Mouse (Mus musculus): ENCODE measurements around the gene Fabp2. TPM values are rescaled to one million over a fixed set of nuclear protein-coding genes. Genes with fewer than 3 reads are reported as not detected.

Fabp2 gene
- 8.3 and 16.5 TPM in 2 replicates for polyA plus RNA-seq (2015; fragmentation: Nextera tagmentation; extraction: Ambion mirVana)

DNA sequence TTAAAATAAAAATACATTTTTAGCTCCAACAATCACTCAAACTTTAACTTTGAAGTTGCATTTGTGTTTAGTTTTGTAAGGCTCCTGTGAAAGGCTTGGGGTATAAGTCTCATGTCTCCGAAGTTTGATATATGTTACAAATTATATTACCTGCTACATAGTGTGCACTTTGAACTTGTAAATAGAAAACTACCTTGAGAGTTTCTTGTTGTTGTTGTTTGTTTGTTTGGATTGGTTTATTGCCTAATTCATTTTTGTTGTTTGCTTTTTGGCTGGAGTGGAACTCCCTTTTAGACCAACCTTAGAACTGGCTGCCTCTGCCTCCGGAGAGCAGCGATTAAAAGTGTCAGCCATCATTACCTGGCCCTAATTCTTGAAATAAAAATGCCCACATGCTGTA, at the start of gene Fabp2:
Gene Fabp2, plus strand, starts transcription at position 301 of the 400 bp plus-strand sequence.
- H3K36me3 ChIP-seq (ENCODE audit: control insufficient read depth, insufficient read depth), result no peaks in the 10 kb centered on the region
- no peak within 1 kb of the TSS for H3K27ac ChIP-seq (ENCODE audit: low read length)
- H3K4me2 ChIP-seq (ENCODE audit: low read depth, low read length), result no peak within 1 kb of the TSS
- H3K4me1 ChIP-seq (ENCODE audit: control insufficient read depth, low read depth, low read length), result no peaks in the 10 kb centered on the region
- 73% methylated on average over 3 of the region's 3 CpGs for WGBS (ENCODE audit: insufficient replicate concordance)
- no peak within 1 kb of the TSS for H3K4me3 ChIP-seq (ENCODE audit: low read depth, low read length)
- H3K9ac ChIP-seq (ENCODE audit: low read depth, low read length), result no peak within 1 kb of the TSS
- ATAC-seq (ENCODE audit: low read depth), result no peak
- no peaks in the 10 kb centered on the region for H3K9me3 ChIP-seq (replicated peaks; ENCODE audit: control insufficient read depth, low read length)
- H3K27me3 ChIP-seq (ENCODE audit: control insufficient read depth, insufficient read depth, low read depth, low read length), result no peaks in the 10 kb centered on the region

DNA sequence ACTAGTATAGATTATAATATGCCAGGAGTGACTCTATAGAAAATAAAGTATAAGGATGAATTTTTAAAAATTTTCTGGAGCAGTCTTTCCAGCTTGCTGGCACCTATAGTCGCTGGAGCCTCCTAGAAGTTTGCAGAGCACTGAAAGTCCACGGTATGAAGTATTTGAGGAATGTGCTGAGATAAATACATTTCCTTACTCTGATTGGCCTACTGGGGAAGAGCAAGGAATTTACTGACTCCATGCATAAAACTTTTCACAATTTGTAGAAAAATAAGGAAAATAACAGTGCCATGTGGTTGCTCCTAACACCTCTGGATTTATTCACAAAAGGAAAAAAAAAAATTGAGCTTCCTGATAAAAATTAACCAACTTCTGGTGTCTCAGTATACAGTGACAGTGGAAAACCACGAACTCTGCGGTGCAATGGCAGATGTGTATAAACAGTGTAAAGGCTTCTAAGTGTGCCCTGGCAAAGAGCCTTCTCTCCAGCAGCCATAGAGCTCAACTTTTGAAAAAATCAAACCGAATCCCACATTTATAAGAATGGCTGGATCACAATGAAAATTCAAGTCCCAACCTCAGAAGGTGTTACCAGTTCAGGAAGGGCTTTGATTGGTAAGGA, 46.4 kb upstream of the Fabp2 start:
- Histone ChIP-seq H3K4me1 (ENCODE audit: control insufficient read depth, low read depth, low read length) (no peaks in the 10 kb centered on the region), H3K4me2 (ENCODE audit: low read depth, low read length) (no peak overlapping the region), H3K9ac (ENCODE audit: low read depth, low read length) (no peak overlapping the region), H3K36me3 (ENCODE audit: control insufficient read depth, insufficient read depth) (no peaks in the 10 kb centered on the region), H3K9me3 (replicated peaks; ENCODE audit: control insufficient read depth, low read length) (no peaks in the 10 kb centered on the region), H3K4me3 (ENCODE audit: low read depth, low read length) (no peak overlapping the region), H3K27me3 (ENCODE audit: control insufficient read depth, insufficient read depth, low read depth, low read length) (no peaks in the 10 kb centered on the region), H3K27ac (ENCODE audit: low read length) (no peak overlapping the region)
- 43% methylated on average over 5 of the region's 5 CpGs for WGBS (ENCODE audit: insufficient replicate concordance)
- ATAC-seq (ENCODE audit: low read depth), result no peak

DNA sequence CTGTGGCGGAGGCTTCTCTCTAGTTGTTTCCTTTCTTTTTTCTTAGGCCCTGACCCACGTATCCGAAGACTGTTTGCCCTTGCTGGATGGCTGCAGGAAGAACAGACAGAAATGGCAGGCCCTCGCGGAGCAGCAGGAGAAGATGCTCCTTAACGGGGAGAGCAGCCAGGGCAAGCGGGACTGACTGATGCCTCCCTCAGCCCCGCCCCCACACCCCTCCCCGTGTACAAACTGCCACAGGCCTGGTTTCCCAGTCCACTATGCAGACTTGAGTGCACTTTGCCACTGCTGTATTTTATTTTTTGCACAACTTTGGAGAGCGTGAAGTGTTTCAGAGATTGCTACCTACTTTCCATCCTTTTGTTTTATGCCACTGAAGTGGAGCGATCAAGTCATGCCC, 39.7 kb upstream of the Fabp2 start:
- WGBS (ENCODE audit: insufficient replicate concordance), result 62% methylated on average over 11 of the region's 11 CpGs
- H3K9ac ChIP-seq (ENCODE audit: low read depth, low read length), result no peak overlapping the region
- H3K27me3 ChIP-seq (ENCODE audit: control insufficient read depth, insufficient read depth, low read depth, low read length), result no peaks in the 10 kb centered on the region
- no peak for ATAC-seq (ENCODE audit: low read depth)
- H3K36me3 ChIP-seq (ENCODE audit: control insufficient read depth, insufficient read depth), result no peaks in the 10 kb centered on the region
- H3K4me3 ChIP-seq (ENCODE audit: low read depth, low read length), result no peak overlapping the region
- H3K4me2 ChIP-seq (ENCODE audit: low read depth, low read length), result no peak overlapping the region
- H3K9me3 ChIP-seq (replicated peaks; ENCODE audit: control insufficient read depth, low read length), result no peaks in the 10 kb centered on the region
- H3K4me1 ChIP-seq (ENCODE audit: control insufficient read depth, low read depth, low read length), result no peaks in the 10 kb centered on the region
- H3K27ac ChIP-seq (ENCODE audit: low read length), result no peak overlapping the region

DNA sequence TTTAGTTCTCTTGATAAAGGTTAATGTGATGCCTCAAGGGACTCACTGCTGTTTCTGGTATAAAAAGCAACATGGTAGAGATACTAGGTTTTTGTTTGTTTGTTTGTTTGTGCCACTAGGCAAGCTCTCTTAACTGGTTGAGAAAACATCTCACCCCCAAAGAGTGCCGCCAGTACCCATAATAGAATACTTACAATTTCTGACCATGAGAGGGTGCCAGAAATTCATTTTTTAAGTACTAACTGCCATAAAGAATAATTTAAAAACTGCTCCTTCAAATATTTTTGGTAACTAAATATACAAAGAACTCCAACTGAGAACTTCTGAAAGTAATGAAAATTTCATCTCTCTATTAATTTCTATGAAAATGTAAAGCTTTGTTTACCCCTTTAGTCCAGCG, 35.0 kb upstream of the Fabp2 start:
- WGBS (ENCODE audit: insufficient replicate concordance), result 57% methylated on average over 2 of the region's 2 CpGs
- no peak for ATAC-seq (ENCODE audit: low read depth)
- Histone ChIP-seq H3K9ac (ENCODE audit: low read depth, low read length) (no peak overlapping the region), H3K9me3 (replicated peaks; ENCODE audit: control insufficient read depth, low read length) (no peaks in the 10 kb centered on the region), H3K4me3 (ENCODE audit: low read depth, low read length) (no peak overlapping the region), H3K4me2 (ENCODE audit: low read depth, low read length) (no peak overlapping the region), H3K27ac (ENCODE audit: low read length) (no peak overlapping the region), H3K4me1 (ENCODE audit: control insufficient read depth, low read depth, low read length) (no peaks in the 10 kb centered on the region), H3K27me3 (ENCODE audit: control insufficient read depth, insufficient read depth, low read depth, low read length) (no peaks in the 10 kb centered on the region), H3K36me3 (ENCODE audit: control insufficient read depth, insufficient read depth) (no peaks in the 10 kb centered on the region)

GRCm38 (mm10) chr3:122860573-122861498, 34.0 kb upstream of the Fabp2 start:
- H3K9ac ChIP-seq (ENCODE audit: low read depth, low read length), result no peak overlapping the region
- ATAC-seq (ENCODE audit: low read depth), result no peak
- 61% methylated on average over 12 of the region's 12 CpGs for WGBS (ENCODE audit: insufficient replicate concordance)
- no peaks in the 10 kb centered on the region for H3K4me1 ChIP-seq (ENCODE audit: control insufficient read depth, low read depth, low read length)
- H3K4me2 ChIP-seq (ENCODE audit: low read depth, low read length), result no peak overlapping the region
- no peaks in the 10 kb centered on the region for H3K36me3 ChIP-seq (ENCODE audit: control insufficient read depth, insufficient read depth)
- no peak overlapping the region for H3K27ac ChIP-seq (ENCODE audit: low read length)
- no peak overlapping the region for H3K4me3 ChIP-seq (ENCODE audit: low read depth, low read length)
- no peaks in the 10 kb centered on the region for H3K27me3 ChIP-seq (ENCODE audit: control insufficient read depth, insufficient read depth, low read depth, low read length)
- H3K9me3 ChIP-seq (replicated peaks; ENCODE audit: control insufficient read depth, low read length), result no peaks in the 10 kb centered on the region

DNA sequence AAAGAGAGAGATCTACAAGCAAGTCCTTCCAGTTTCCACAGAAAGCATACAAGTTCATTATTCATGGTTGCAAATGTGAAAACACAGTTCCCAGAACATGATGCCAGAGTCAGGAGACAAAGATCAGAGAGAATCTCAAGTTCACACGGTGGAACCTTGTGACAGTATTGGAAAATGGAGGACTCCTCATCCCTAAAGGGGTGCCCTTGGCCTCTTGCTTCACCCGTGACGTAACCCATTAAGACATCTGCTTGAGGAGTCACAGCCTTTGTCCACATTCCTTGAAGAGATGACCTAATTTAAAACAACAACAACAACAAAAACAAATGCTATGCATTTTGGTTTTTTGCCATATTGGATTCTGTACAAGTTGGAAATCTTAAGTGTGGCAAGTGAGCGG, 29.8 kb upstream of the Fabp2 start:
- 66% methylated on average over 4 of the region's 4 CpGs for WGBS (ENCODE audit: insufficient replicate concordance)
- Histone ChIP-seq H3K36me3 (ENCODE audit: control insufficient read depth, insufficient read depth) (no peaks in the 10 kb centered on the region), H3K27ac (ENCODE audit: low read length) (no peak overlapping the region), H3K9me3 (replicated peaks; ENCODE audit: control insufficient read depth, low read length) (no peaks in the 10 kb centered on the region), H3K9ac (ENCODE audit: low read depth, low read length) (no peak overlapping the region), H3K4me3 (ENCODE audit: low read depth, low read length) (no peak overlapping the region), H3K4me1 (ENCODE audit: control insufficient read depth, low read depth, low read length) (no peaks in the 10 kb centered on the region), H3K4me2 (ENCODE audit: low read depth, low read length) (no peak overlapping the region), H3K27me3 (ENCODE audit: control insufficient read depth, insufficient read depth, low read depth, low read length) (no peaks in the 10 kb centered on the region)
- no peak for ATAC-seq (ENCODE audit: low read depth)

DNA sequence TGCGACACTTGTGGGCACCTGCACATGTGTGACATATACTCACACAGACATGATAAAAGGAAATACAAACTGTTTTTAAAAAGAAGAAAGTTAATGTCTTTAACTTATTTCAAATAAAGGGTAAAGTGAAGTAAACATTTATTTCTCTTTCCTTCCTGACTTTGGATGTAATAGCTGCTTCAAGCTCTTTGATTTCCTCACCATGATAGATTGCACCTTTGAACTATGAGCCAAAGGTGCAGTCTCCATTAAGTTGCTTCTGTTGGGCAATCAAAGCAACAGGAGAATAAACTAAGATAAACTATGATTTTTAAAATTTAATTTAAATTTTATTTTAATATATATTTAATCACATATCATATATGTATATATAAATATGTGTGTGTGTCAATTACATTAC, 26.6 kb upstream of the Fabp2 start:
- no peak overlapping the region for H3K4me3 ChIP-seq (ENCODE audit: low read depth, low read length)
- H3K9me3 ChIP-seq (replicated peaks; ENCODE audit: control insufficient read depth, low read length), result no peaks in the 10 kb centered on the region
- H3K36me3 ChIP-seq (ENCODE audit: control insufficient read depth, insufficient read depth), result no peaks in the 10 kb centered on the region
- no peaks in the 10 kb centered on the region for H3K27me3 ChIP-seq (ENCODE audit: control insufficient read depth, insufficient read depth, low read depth, low read length)
- WGBS (ENCODE audit: insufficient replicate concordance), result 72% methylated on average over 1 of the region's 1 CpGs
- H3K9ac ChIP-seq (ENCODE audit: low read depth, low read length), result no peak overlapping the region
- H3K4me2 ChIP-seq (ENCODE audit: low read depth, low read length), result no peak overlapping the region
- H3K4me1 ChIP-seq (ENCODE audit: control insufficient read depth, low read depth, low read length), result no peaks in the 10 kb centered on the region
- H3K27ac ChIP-seq (ENCODE audit: low read length), result no peak overlapping the region
- no peak for ATAC-seq (ENCODE audit: low read depth)

DNA sequence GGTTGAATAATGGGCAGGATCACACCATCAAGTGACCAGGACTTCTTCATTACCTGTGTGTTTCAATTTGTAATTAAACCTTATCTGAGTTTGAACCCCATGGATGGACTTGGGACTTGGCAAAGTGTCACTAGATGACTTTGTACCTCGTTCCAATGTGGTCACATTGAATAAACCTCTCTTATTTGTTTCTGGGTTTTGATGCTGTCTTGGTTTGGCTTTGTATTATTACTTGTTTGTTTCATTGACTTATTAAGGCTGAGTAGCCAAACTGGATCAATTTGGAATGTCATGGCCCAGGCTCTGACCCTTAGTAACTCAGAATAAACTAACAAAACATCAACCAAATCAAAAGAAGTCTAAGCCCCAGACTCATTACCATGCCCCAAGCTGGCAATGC, 23.3 kb upstream of the Fabp2 start:
- no peak overlapping the region for H3K4me2 ChIP-seq (ENCODE audit: low read depth, low read length)
- H3K9me3 ChIP-seq (replicated peaks; ENCODE audit: control insufficient read depth, low read length), result no peaks in the 10 kb centered on the region
- H3K27me3 ChIP-seq (ENCODE audit: control insufficient read depth, insufficient read depth, low read depth, low read length), result no peaks in the 10 kb centered on the region
- H3K27ac ChIP-seq (ENCODE audit: low read length), result no peak overlapping the region
- no peak overlapping the region for H3K4me3 ChIP-seq (ENCODE audit: low read depth, low read length)
- no peak for ATAC-seq (ENCODE audit: low read depth)
- no peaks in the 10 kb centered on the region for H3K36me3 ChIP-seq (ENCODE audit: control insufficient read depth, insufficient read depth)
- H3K9ac ChIP-seq (ENCODE audit: low read depth, low read length), result no peak overlapping the region
- H3K4me1 ChIP-seq (ENCODE audit: control insufficient read depth, low read depth, low read length), result no peaks in the 10 kb centered on the region
- 35% methylated on average over 1 of the region's 1 CpGs for WGBS (ENCODE audit: insufficient replicate concordance)

DNA sequence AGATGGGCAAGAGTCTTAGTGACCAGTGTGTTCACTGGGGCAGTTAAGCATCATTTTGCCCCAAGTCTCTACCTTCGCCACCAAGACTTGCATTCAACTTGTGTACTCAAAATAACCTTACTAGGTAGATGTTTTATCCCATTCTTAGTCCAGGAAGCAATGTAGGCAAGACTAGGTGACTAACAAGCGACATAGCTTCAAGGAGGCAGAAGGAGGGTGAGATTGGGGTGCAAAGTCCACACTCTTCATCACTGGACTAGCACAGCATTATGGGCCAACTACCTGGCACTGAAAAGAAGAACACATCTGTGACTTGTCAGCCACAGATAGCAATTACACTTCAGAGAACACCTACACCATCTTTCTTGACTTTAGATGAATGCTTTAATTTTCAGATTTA, 18.0 kb upstream of the Fabp2 start:
- ATAC-seq (ENCODE audit: low read depth), result no peak
- no peak overlapping the region for H3K4me3 ChIP-seq (ENCODE audit: low read depth, low read length)

More for the DNA sequence above, 18.0 kb upstream of the Fabp2 start:
- Histone ChIP-seq H3K4me2 (ENCODE audit: low read depth, low read length) (no peak overlapping the region), H3K27ac (ENCODE audit: low read length) (no peak overlapping the region), H3K27me3 (ENCODE audit: control insufficient read depth, insufficient read depth, low read depth, low read length) (no peaks in the 10 kb centered on the region), H3K9me3 (replicated peaks; ENCODE audit: control insufficient read depth, low read length) (no peaks in the 10 kb centered on the region), H3K4me1 (ENCODE audit: control insufficient read depth, low read depth, low read length) (no peaks in the 10 kb centered on the region), H3K36me3 (ENCODE audit: control insufficient read depth, insufficient read depth) (no peaks in the 10 kb centered on the region), H3K9ac (ENCODE audit: low read depth, low read length) (no peak overlapping the region)
- 58% methylated on average over 2 of the region's 2 CpGs for WGBS (ENCODE audit: insufficient replicate concordance)
